Mouse (Mus musculus) neural tube, embryonic 14.5 days (tissue): Measurements from ENCODE around the gene Figla. TPM values are rescaled to one million over a fixed set of nuclear protein-coding genes. Genes with fewer than 3 reads are reported as not detected.
"Not testable (repeated sequence)": the region's sequence is repeated elsewhere in the genome, so short reads cannot be mapped to it uniquely, and the experiment has no call there.

Source experiments
- ATAC-seq: fragments of 200-750 bp; cut with Nextera tagmentation; 2 replicates; pipeline ENCODE4 v1.8.0; 2017; ENCODE audit warnings: low read depth, mild to moderate bottlenecking, moderate TSS enrichment, moderate library complexity
- H3K27ac ChIP-seq: fragments of 300-500 bp; sonication (generic); 2 replicates; pipeline ENCODE4 v1.5.1; 2014; ENCODE audit warnings: low read depth, mild to moderate bottlenecking, control low read depth, low read length, moderate library complexity, mixed read lengths
- H3K27me3 ChIP-seq: fragments of 300-500 bp; sonication (generic); 2 replicates; pipeline ENCODE4 v1.6.1; 2014; ENCODE audit warnings: low read length; ENCODE audit not compliant: control insufficient read depth, insufficient read depth
- H3K36me3 ChIP-seq: fragments of 300-500 bp; sonication (generic); 2 replicates; pipeline ENCODE4 v1.6.1; 2014; ENCODE audit warnings: low read length, mixed read lengths; ENCODE audit not compliant: control insufficient read depth, insufficient read depth
- H3K4me1 ChIP-seq: fragments of 300-500 bp; sonication (generic); 2 replicates; pipeline ENCODE4 v1.6.1; 2014; ENCODE audit warnings: low read length; ENCODE audit not compliant: control insufficient read depth, insufficient read depth
- H3K4me2 ChIP-seq: fragments of 300-500 bp; sonication (generic); 2 replicates; pipeline ENCODE4 v1.6.1; 2014; ENCODE audit warnings: mild to moderate bottlenecking, low read depth, low read length, control low read depth
- H3K4me3 ChIP-seq: fragments of 300-500 bp; sonication (generic); 2 replicates; pipeline ENCODE4 v1.5.1; 2014; ENCODE audit warnings: low read depth, low read length, control low read depth, mixed read lengths
- H3K9ac ChIP-seq: fragments of 300-500 bp; sonication (generic); replicated peaks from 2 replicates; pipeline ENCODE4 v1.6.1; 2014; ENCODE audit warnings: low read depth, mild to moderate bottlenecking, control low read depth, low read length, mixed read lengths
- H3K9me3 ChIP-seq: fragments of 300-500 bp; sonication (generic); 2 replicates; pipeline ENCODE4 v1.6.1; 2016; ENCODE audit warnings: low read length; ENCODE audit not compliant: control insufficient read depth
- WGBS: fragments of 180-500 bp; shearing (Covaris S2); extraction: QIAGEN DNeasy Blood & Tissue Kit; methylation state at CpG from one replicate; pipeline ENCODE4 v1.1.7; 2014; 5-methylcytosine and 5-hydroxymethylcytosine counted together
- polyA plus RNA-seq: library from polyadenylated mRNA; unstranded; fragments of >200 nt; fragmentation: Nextera tagmentation; extraction: Ambion mirVana; gene quantifications from 2 replicates; pipeline ENCODE4 v1.2.1, GENCODE M21; 2014

The Figla gene
- polyA plus RNA-seq, result not detected in 2 replicates

GRCm38 (mm10) chr6:86015871-86016270 is at the start of gene Figla:
Gene Figla (plus strand): TSS chr6:86016171.
- Histone ChIP-seq H3K27me3 (no peaks in the 10 kb centered on the region), H3K4me1 (no peaks in the 10 kb centered on the region), H3K9me3 (no peaks in the 10 kb centered on the region), H3K9ac (no peak within 1 kb of the TSS), H3K36me3 (no peaks in the 10 kb centered on the region), H3K4me2 (no peak within 1 kb of the TSS), H3K27ac (no peak within 1 kb of the TSS), H3K4me3 (no peak within 1 kb of the TSS)
- no peak for ATAC-seq
- WGBS, result 86% methylated on average over 9 of the region's 9 CpGs

DNA sequence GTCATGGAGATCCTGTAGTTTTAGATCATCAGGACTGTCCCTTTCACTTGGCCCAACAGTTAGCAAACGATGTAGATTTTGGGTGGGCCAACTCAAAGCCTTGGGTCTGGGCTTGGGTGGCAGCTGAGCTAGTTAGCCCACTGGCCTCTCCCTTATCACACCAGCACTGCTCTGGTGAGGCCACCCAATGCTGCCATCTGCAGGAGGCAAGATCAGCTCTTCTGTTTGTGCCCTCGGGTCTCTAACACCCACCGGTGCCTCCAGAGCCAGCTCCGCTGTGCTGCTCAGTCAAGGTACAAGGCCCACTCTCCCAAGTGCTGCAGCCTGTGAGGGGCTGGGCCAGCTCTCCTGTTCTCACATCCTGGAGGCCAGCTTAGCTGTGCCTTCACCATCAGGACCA is 49.3 kb upstream of the Figla start:
- Histone ChIP-seq H3K4me2 (no peak overlapping the region), H3K27ac (no peak overlapping the region), H3K9me3 (no peaks in the 10 kb centered on the region), H3K4me1 (no peaks in the 10 kb centered on the region), H3K27me3 (no peaks in the 10 kb centered on the region), H3K9ac (no peak overlapping the region), H3K4me3 (no peak overlapping the region), H3K36me3 (no peaks in the 10 kb centered on the region)
- 80% methylated on average over 4 of the region's 4 CpGs for WGBS
- no peak for ATAC-seq

GRCm38 (mm10) chr6:85969889-85970288 is 46.1 kb upstream of the Figla start:
- Histone ChIP-seq H3K4me3 (no peak overlapping the region), H3K27me3 (no peaks in the 10 kb centered on the region), H3K9ac (no peak overlapping the region), H3K27ac (no peak overlapping the region), H3K9me3 (no peaks in the 10 kb centered on the region), H3K36me3 (no peaks in the 10 kb centered on the region), H3K4me2 (no peak overlapping the region), H3K4me1 (no peaks in the 10 kb centered on the region)
- WGBS, result 79% methylated on average over 2 of the region's 2 CpGs
- no peak for ATAC-seq

GRCm38 (mm10) chr6:85972699-85973098 is 43.3 kb upstream of the Figla start:
- Histone ChIP-seq H3K4me1 (no peaks in the 10 kb centered on the region), H3K27me3 (no peaks in the 10 kb centered on the region), H3K36me3 (no peaks in the 10 kb centered on the region), H3K4me3 (no peak overlapping the region), H3K27ac (no peak overlapping the region), H3K9ac (no peak overlapping the region), H3K4me2 (no peak overlapping the region), H3K9me3 (no peaks in the 10 kb centered on the region)
- ATAC-seq, result no peak
- WGBS, result 89% methylated on average over 3 of the region's 3 CpGs

DNA sequence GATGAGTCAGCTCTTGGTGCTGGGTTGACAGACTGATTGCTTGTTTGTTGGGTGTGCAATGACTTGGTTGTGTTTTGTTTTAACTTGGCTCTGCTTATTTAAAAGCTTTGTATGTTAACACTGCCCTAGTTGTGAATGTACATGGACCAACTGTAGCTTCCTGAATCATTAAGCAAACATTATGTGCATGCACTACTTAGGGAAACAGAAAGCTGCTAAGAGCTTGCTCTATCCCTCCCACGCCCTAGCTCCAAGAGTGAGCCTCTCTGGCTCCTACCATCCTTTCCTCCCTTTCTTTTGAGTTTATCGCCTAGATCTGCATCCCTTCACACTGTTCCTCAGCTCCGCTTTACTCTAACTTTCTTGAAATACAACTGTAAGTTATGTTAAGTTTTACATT is 42.6 kb upstream of the Figla start:
- ATAC-seq, result no peak
- H3K9me3 ChIP-seq, result no peaks in the 10 kb centered on the region
- no peaks in the 10 kb centered on the region for H3K27me3 ChIP-seq
- no peaks in the 10 kb centered on the region for H3K4me1 ChIP-seq
- H3K9ac ChIP-seq, result no peak overlapping the region
- no peak overlapping the region for H3K4me2 ChIP-seq
- WGBS, result 85% methylated on average over 3 of the region's 3 CpGs
- H3K4me3 ChIP-seq, result no peak overlapping the region
- H3K36me3 ChIP-seq, result no peaks in the 10 kb centered on the region
- no peak overlapping the region for H3K27ac ChIP-seq

GRCm38 (mm10) chr6:85974941-85975617 is 40.9 kb upstream of the Figla start:
- 72% methylated on average over 10 of the region's 10 CpGs for WGBS
- Histone ChIP-seq H3K9me3 (no peaks in the 10 kb centered on the region), H3K27me3 (no peaks in the 10 kb centered on the region), H3K9ac (no peak overlapping the region), H3K4me1 (no peaks in the 10 kb centered on the region), H3K27ac (no peak overlapping the region), H3K36me3 (no peaks in the 10 kb centered on the region), H3K4me2 (no peak overlapping the region), H3K4me3 (no peak overlapping the region)
- no peak for ATAC-seq

DNA sequence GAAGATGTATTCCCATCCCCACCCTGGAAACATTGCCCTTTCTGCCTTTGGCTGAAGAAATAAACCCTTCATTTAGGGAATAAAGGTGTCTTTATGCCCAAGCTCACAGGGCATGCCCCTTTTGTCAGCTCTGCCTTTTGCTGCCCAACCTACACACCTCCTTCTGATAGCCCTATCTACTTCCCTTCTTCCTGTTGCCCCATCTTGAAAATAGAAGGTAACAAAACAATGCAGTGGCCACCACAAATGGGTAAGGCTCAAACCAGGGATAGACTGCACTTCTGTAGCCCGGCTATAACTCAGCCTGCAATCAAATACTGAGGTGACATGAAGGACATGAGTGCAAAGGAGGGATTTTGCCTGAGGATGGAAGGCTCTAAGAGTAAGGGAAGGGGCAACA is 40.2 kb upstream of the Figla start:
- Histone ChIP-seq H3K4me3 (no peak overlapping the region), H3K9me3 (no peaks in the 10 kb centered on the region), H3K9ac (no peak overlapping the region), H3K36me3 (no peaks in the 10 kb centered on the region), H3K27ac (no peak overlapping the region), H3K4me1 (no peaks in the 10 kb centered on the region), H3K4me2 (no peak overlapping the region), H3K27me3 (no peaks in the 10 kb centered on the region)
- no peak for ATAC-seq
- WGBS, result 92% methylated on average over 1 of the region's 1 CpGs

DNA sequence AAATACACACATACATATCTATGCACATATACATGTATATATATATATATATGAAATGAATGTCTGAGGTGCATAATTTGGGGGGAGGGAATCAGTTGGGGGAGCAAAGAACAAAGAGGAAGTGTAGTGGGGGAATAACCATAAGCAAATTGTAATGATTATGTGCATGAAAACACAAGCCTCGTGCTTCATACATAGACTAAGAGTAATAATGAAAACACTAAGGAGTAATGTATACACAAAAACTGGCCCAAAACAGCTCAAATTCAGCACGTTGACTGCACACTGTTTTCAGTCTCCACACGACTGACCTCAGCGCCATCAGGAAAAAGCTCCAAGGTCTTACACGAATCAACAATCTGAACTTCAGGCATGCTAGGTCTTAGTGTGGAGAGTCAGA is 39.7 kb upstream of the Figla start:
- 93% methylated on average over 5 of the region's 5 CpGs for WGBS
- Histone ChIP-seq H3K4me2 (no peak overlapping the region), H3K4me3 (no peak overlapping the region), H3K27me3 (no peaks in the 10 kb centered on the region), H3K36me3 (no peaks in the 10 kb centered on the region), H3K4me1 (no peaks in the 10 kb centered on the region), H3K27ac (no peak overlapping the region), H3K9ac (no peak overlapping the region), H3K9me3 (no peaks in the 10 kb centered on the region)
- no peak for ATAC-seq

DNA sequence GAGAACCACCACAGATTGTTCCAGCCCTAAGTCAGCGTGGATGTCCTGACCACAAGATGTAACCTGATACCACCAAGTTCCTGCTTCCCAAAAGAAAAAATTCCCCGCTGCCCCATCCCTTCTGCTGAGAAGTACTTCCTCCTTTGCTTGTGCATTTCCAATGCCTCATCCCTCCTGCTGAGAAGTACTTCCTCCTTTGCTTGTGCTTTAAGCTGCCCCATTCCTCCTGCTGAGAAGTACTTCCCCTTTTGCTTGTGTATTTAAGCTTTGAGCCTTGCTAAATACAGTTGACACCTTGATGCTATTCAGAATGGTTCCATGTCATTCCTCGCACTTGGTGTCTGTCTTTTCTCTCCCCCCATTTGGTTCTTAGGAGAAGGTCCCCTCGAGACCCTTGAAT is 37.2 kb upstream of the Figla start:
- not testable (repeated sequence) for H3K36me3 ChIP-seq, H3K9me3 ChIP-seq, H3K4me3 ChIP-seq, H3K4me2 ChIP-seq, H3K27me3 ChIP-seq, H3K9ac ChIP-seq, H3K27ac ChIP-seq, H3K4me1 ChIP-seq, ATAC-seq
- 85% methylated on average over 4 of the region's 4 CpGs for WGBS
